Mouse (Mus musculus) lung, postnatal 14 days (tissue): ENCODE data around the gene Lhx3.
A peak's percentile ranks its signal among the peaks of the same experiment; 100 is the strongest.

ENCODE experiments used
- DNase-seq: peaks from one replicate; pipeline ENCODE4 v3.0.0; 2021

The Lhx3 gene

DNA sequence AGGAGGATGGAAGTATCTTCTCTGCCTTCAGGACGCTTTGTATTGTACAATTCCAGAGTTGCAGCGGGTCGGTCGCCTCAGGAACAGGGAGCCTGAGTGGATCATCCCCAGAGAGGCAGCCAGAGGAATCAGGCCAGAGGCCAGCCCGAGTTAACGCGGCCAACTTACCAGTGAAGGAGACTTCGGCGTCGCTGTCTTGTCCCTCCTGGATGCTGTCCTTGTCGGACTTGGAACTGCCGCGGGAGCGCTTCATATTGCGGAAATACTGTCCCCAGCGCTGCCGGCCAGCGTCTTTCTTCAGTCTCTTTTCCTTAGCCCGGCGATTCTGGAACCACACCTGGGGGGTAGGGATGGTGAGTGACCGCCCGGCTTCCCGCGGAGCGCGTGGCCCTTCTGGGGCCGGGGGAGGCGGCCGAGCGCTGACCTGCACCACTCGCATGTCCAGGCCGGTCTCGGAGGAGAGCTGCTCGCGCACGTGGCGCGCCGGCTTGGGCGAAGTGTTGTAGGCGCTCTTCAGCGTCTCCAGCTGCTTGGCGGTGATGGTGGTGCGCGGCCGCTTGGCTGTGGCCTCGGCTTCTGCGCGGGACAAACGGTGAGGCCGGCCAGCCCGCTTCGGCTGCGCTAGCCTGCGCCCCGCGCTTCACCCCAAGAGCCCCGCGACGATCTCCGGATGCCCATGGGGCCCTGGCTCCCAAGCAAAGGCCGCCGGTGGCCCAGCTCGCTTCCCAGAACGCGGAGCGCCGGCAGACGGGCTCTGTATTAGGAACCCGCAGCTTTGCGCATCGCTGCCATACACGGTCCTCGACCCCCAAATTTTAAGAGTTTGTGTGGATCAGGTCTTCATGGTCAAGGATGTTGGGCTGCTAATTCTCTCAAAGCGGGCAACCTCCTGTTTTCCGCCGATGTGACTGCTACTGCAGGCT is 5.9 kb downstream of the Lhx3 start:
- DNase-seq, result no peak

DNA sequence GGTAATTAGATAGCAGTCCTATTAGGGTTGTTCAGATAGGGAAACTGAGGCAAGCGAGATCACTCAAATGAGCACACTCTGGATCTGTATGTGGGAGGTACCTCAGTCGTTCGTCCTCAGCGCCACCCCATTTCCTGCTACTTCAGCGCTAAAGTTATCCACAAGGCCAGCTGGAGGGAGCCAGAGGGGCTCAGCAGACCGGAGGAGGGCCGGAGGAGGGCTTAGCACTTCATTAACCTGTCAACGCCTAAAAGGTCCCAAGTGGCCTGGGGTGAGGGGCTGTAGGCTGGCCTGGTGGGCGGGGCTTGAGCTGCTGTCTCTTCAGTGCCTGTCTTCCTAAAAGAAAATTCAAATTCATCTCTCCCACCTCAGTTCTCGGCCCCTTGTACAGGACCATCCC is 9.6 kb downstream of the Lhx3 start:
- peak; percentile 29 for DNase-seq

DNA sequence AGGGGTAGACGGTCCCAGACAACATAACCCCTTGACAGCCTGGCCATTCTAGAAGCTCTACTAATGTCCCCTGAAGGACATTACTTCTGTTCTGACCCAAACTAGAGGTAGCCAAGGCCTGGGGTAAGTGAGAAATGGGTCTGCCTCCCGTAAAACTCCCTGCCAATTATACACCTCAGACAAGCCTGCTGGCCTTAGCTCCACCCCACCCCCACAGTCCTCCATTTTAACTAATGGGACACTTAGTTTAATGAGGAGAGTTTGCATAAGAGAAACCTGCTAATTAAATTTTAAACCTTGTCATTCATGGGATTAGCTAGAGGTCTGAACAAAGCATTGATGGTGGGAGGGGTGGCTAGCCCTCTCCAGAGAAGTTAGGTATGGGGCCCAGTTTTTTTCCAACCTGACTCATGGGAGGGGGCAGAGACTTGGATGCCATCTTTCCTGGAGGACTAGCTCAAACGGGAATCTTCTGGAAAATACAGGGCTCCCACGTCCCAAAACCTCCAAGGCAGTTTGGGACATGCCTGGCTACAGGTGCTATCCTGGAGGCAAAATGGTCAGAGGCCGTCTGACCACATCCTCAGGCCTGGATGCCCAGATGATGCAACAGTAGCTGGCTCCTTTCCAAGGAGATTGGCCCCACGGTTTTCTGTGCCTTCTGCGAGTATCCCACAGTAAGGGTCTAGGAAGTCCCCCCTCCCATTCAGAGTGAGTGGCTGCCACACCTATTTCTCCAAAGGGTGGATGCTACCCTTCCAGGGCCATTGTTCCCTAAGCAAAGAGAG is 13.3 kb downstream of the Lhx3 start:
- DNase-seq, result no peak

DNA sequence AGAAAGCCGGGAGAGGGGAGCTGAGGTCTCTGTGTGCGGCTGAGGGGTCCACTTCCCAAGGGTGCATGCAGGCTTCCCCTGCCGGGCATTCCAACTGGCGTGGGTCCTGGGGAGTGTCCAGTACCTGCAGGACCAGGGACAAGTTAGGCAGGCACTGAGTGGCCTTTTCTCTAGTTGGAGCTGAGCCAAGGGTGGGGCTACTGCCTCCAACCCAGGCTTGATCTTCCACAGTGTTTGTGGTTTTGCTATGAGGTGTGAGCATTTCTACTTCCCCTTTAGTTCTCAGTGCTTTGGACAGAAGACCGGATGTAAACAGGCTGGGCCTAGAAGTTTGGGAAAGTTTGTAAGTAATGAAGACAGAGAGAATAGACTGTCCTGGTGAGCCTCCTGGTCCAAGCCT is 19.6 kb downstream of the Lhx3 start:
- peak; percentile 46 for DNase-seq

DNA sequence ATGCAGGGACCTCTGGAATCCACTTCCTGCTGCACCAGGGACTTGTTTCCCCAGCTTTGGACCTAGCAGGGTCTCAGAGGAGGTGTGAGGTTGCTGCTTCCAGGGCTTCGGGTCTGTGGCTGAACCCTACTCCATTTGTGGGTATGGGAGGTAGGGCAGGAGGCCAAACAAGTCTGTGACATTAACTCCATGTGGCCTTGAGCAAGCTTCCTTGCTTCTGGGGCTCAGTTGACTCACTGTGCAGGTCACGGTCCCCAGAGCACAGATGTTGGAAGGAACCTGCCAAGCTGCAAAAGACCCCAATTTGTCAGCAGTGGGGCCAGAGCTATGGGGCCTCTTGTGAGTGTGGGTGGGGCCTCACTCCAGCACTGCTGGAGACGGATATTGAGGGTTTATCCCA is 23.7 kb downstream of the Lhx3 start:
- no peak for DNase-seq

DNA sequence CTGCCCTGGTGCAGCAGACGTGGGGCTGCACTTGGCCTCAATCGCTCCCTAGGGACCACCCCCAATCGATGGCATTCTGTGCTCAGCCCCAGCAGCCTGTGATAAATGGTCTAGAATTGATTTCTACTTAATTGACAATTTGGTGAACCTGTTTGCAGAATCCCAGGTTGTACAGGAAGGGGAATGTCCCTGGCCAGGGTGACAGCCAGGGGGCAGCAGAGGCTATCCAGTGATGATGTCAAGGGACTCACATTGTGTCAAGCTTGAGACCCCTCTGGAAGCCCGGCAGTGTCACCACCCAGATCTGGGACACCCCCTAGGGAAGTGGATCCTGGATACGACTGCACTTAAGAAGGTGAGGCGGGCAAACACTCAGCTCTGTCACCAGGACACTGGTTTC is 25.4 kb downstream of the Lhx3 start:
- DNase-seq, result peak; percentile 72

DNA sequence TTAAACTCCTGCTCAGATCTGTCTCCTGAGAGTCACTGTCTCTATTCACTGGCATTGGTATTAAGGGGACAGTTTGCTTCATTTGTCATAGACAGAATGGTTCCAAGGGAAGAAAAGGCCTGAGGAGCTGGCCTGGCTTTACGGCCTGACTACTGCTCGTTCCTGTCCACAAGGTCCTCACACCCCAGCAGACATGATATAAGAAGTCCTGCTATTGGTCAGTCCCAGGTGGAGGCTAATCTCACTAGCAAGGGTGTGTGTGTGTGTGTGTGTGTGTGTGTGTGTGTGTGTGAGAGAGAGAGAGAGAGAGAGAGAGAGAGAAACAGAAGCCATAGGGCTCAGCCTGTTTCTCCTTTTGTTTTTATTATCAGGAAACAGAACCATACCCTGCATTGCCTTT is 30.9 kb downstream of the Lhx3 start:
- DNase-seq, result no peak

DNA sequence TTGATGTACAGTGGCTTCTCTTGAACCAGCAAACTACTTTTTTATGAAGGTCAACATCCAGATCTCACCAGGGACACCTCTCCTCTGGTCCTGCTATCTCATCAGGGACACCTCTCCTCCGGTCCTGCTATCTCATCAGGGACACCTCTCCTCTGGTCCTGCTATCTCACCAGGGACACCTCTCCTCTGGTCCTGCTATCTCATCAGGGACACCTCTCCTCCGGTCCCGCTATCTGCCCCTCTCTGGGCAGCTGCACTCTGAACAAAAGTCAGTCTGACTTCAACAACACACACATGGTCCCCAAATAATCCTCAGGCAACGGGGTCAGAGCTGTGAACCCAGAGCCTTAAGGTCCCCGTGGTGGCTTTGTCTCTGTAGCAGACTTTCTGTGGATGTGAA is 31.4 kb downstream of the Lhx3 start:
- no peak for DNase-seq

DNA sequence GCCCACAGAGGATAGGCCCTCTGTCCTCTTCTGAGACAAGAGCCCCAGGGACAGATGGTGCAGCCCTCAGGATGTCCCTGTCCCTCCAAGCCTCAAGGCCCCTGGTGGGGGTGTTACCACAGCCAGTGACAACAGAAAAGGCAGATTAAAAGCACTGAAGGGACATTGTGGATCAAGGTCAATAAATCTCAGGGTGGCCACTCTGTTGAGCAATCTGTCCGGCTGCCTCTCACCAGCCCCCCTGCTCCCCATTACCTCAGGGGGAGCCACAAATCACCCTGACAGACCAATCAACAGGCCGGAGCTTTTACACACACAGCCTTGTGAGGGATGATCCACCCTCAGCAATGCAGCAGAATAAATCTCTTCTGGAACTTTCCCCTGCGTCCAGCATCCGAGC is 32.9 kb downstream of the Lhx3 start:
- DNase-seq, result no peak

DNA sequence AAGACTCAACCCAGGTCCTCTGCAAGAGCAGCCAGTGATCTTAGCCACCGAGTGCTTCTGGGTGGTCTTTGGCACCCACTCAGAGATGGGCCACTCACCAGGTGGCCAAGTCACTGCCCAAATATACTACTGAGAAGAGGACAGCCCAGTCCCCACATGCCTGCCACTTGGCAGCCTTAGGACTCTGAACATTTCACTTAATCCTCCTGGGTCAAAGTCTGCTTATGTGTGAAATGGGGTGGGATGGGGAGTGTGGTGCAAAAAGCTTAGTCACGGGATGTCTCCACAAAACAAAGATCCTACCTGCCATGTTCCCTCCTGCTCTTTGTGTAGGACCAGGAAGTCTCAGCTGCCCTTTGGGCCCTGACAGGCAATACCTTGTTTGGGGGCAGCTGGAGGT is 35.9 kb downstream of the Lhx3 start:
- DNase-seq, result no peak

DNA sequence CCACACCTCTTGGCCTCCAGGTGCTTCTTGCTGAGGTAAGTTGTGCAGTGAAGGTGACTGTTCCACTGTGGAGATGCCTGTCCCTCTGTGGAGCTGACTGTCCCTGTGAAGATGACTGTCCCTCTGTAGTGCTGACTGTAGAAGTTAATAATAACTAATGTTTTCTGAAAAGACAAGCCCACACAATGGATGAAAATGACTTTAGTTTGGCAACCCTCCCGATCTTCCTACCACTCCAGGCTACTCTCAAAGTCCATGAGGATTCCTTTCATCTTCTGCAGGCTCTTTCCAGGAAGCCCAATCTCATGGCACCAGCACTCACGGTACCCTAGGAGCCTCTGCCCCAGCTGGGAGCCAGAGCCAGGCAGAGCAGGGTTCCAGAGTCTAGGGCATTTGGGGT is 37.7 kb downstream of the Lhx3 start:
- no peak for DNase-seq

DNA sequence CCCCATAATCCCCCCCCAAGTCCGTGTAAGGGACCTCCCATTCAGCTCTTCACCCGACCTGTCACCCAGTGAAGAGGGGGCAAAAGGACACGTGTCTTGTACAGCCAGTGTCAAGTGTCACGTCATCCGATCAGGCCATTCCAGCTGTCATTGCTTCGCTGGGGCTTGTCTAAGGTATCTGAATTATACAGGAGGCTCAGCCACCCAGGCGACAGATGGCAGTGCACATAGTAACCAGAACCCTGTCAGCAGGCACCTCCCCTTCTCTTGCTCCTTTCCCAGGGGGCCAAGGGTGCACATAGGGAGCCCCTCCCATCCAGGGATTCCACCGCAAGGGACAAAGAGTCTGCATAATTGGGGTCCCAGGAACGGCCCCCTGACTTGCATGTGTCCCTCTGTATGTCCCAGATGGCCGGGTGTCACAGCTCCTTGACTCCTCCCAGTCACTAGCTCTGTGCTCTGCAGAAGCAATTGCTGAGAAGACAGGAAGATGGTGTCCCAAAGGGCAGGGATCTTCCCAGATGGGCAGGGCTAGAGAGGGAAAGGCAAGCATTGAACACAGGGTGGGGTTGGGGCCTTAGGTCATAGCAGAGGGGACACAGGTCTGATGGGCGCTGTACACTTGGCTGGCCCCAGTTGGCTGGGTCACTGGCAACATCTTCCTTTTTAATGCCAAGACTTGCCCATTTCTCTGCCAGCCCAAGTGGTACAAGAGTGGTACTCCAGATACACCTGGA is 39.1 kb downstream of the Lhx3 start:
- DNase-seq, result no peak

DNA sequence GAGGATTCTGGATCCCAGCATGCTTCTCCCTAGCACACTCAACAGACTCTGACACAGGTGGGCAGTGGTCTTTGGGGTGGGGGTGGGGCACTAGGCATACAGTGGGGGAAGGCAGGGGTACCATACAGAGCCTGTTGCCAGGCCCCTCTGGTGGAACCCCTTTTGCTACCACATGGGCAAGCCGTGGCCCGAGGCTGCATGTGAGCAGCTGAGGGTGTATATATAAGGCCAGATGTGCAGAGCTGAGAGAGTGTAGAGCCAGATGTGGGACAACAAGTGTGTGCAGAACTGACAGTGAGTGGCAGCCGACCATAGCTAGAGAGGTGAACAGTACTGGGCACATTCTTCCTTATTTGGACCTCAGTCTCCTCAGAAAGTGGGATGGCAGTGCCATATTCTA is 41.2 kb downstream of the Lhx3 start:
- DNase-seq, result no peak

DNA sequence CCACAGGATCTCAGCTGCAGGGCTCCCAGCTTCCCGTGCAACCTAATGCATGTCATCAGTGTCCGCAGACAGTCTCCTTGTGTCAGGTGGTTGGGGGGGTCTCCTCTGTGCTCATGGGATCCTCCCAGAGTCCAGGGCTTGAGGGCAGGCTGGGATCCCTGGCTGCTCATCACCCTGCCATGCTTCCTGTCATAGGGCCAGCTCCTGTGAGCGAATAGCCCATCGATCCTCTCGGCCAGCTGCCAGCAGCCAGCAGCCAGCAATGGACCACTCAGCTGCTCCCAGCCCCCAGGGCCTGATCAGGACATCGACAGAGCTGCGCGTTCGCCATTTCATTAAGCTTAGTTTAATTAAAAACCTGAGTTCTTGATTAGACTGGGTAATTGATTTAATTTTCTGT is 50.0 kb downstream of the Lhx3 start:
- no peak for DNase-seq

DNA sequence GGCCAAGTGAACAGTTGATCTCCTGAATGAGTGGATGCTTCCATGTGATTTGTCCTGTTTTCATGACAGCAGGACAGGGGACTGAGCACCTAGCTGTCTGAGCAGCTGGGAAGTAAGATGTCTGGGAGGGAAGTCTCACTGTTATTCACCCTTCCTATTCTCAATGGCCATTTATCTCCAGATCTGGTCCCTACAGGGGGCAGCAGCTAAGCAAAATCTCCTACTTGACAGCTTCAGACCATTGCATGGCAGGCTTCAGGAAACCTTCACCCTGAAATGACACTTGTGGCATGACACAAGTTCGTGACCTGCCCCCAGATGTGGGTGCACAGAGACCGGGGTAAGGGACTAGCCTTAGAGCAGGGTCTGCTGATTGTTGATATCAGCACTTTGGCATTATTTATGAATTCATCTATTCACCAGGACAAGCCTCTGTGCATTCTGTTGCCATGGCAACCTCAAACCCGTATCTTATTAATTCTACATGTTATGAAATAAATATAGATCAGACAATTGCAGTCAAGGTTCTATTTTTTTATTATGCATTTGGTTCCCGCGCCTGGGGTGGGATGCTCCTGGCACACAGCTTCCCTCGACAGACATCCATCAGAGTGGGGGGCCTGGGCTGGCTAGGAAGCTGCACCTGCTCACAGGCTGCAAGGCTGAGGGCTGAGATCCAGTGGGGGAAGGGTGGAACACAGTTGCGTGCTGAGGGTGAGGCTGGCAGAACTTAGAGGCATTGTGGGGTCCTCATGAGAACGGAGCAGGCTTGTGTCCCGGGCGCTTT is 51.7 kb downstream of the Lhx3 start:
- no peak for DNase-seq

DNA sequence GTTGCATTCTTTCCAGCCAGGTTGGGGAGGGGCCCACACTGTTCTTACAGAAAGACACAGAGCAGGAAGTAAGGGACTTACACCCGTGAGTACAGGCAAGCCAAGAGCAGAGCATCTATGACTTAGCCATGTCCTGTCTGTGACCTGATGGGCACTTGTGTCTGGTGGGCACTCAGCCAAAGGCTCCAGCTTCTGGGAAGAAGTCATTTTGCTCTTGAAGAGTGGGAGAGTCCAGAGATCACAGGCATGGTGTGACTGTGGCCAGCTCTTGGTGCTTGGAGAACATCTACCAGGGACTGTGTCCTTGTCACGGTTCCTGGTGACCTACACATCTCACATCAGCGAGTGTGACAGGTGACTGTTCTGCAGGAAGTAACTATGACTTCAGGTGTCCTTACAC is 52.4 kb downstream of the Lhx3 start:
- DNase-seq, result no peak

DNA sequence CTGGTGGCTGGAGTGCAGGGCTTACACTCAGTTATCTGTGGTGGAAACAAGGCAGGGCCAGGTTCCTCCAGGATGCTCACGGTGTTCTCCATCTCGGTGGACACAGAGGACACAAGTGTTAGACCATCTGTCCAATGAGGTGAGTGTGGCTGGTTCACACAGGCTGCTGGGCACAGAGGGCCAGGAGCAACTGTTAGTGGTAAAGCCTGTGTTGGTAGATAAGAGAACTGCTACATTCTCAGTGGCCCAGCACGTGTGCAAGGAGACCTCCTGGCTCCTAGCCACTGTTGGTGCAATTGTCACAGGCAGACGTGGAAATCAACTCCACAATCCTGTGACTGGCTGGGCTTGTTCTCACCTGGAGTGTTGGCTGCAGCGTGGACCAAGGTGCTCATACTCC is 53.5 kb downstream of the Lhx3 start:
- DNase-seq, result no peak

DNA sequence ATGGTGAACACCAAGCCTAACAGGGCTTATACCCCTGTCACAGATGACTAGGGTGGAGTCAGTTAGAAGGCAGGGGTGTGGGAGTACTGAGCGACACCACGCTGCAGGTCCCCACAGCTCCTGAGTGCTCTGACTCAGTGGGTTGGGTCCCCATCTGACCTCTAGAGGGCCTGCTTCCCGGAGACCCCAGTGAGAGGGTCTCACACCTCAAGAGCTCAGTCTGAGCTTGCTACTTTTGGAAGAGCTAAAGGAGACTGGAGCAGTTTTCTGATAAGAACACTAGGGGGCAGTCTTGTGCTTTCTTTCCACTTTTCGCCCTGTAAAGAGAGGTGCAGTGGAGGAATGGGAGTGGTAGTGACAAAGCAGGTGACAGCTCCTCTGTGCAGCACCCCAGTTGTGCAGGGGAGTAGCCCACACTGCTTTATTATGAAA is 54.2 kb downstream of the Lhx3 start:
- peak; percentile 41 for DNase-seq

DNA sequence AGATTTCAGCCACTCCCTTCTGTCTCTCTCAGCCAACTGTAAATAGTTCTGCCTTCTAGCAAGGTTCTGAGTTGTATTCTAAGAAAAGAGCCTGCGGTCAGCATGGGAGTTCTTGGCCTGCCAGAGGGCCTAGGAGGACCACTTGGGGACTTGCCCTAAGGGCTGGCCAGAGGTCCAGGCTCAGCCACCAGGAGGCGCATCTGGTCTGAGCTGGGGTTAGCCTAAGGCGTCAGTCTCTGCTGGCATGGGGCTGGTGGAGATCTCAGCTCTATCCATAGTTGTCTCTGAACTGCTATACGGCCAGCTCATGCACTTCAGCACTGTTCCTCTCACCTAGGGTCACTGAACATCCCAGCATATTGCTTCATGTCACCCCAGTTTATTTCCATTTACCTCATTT is 54.8 kb downstream of the Lhx3 start:
- DNase-seq, result peak; percentile 61
